Mouse (Mus musculus) forelimb bud, embryonic 11.5 days (tissue): ENCODE data around the gene Prrt4.
"Not testable (repeated sequence)": the region's sequence is repeated elsewhere in the genome, so short reads cannot be mapped to it uniquely, and the experiment has no call there.

ENCODE experiments used
- DNase-seq: peaks from one replicate; pipeline ENCODE4 v3.0.0-alpha.2; 2012; ENCODE audit warnings: low read depth, low spot score

Gene Prrt4

GRCm38 (mm10) chr6:29178888-29179658, at the start of gene Prrt4:
TSS of gene Prrt4 (minus strand) at chr6:29179584.
- DNase-seq: no peak

- not testable (repeated sequence) for DNase-seq
These were observed 38.3 kb upstream of the Prrt4 start for GRCm38 (mm10) chr6:29217717-29218116.

DNA sequence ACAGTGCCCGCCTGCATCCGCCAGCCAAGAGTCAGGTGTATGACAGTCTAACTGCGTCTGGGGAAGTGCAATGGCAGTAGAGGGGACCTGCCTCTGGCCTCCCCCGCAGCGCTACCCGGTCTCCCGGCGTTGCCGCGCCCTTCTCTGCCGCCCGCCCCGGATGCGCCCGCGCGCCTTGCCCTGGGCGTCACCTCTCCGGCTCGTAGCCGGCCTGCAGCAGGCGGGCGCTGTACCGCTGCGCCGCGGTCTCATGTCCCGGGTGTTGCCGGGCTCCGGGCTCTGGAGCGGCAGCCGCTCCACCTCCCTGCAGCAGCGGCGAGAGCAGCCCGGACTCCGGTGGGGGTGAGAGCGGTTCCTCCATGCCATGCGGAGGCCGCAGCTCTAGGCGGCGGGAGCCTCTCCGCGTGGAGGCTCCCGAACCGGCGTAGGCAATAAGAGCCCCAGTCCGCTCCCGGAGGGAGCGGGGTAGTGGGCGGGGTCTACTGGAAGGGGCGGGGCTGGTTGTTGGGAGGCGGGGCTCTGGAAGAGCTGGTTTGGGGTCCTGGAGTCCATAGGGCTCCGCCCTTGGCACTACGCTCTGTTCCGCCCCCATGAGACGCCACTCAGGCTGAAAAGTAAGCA, 36.6 kb upstream of the Prrt4 start, which contains the start of gene Impdh1:
Impdh1 (minus strand) TSS at position 484 of the 621 bp plus-strand sequence.
- peak; percentile 74 for DNase-seq

GRCm38 (mm10) chr6:29215181-29215580, 35.8 kb upstream of the Prrt4 start:
- DNase-seq: no peak

GRCm38 (mm10) chr6:29214776-29215175, 35.4 kb upstream of the Prrt4 start:
- DNase-seq: no peak

DNA sequence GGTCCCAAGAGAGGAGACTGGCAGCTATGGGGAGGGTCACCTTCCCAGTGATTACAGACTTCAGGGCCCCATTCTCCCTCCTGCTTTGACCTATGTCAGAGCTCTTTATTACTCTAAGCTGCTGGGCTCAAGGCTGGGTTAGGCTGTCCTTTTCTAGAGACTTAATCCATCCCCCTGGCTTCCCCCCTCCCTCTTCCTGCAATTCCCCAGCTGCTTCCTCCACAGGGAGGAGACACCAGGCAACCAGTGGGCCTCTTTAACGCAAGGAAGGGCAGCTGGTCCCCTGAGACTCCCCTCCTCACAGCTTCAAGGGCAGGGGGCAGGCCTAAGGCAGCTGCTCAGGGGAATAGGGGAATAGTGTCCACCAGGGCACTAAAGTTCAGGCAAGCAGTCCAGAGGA, 34.9 kb upstream of the Prrt4 start:
- DNase-seq: no peak

DNA sequence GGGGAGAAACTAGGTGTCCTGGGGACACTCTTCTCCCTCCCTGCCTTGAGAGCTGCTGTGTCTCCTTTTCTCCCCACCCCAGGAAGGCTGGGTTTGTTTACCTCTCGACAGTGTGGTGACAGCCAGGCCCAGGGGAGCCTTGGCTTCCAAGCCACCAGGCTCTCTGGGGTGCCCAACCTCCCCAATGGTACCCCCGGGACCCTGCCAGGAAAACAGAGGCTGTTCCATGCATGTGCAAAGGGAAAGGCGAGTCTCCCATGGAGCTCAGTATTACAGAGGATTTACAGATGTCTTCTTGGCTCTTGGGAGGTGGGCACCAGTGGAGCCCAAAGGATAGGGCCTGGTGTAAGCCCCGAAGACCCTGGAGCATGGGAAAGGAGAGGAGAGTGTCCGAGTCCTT, 34.1 kb upstream of the Prrt4 start:
- DNase-seq: no peak

DNA sequence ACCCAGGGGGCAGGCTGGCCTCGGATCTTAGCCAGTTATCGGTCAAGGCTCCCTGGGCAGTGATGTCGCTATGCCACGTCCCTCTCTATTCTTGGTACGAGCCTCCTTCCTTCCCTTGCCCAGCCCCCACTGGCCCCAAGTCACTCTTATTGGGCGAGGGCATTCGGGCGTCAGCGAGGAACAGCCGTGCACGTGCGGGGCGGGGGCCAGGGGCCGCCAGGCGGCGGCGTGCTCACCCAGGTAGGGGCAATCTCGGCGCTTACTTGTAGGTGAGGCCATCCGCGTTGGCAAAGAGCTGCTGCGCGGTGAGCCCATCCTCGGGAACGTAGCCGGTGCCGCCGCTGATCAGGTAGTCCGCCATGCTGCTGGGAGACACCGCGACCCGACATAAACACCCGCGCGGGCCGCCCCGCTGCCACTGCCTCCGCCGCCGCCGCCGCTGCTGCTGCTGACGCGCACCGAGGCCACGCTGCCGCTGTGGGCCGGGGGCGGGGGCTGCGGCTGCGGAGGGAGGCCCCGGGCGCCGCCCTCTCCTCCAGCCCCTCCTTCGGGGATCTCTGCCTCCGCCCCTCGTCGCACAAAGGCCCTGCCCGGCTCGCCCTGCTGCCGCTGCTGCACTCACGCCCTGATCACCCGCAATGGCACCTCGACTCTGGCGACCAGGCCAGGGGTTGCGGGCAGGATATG, 32.6 kb upstream of the Prrt4 start:
- peak; percentile 76 for DNase-seq

DNA sequence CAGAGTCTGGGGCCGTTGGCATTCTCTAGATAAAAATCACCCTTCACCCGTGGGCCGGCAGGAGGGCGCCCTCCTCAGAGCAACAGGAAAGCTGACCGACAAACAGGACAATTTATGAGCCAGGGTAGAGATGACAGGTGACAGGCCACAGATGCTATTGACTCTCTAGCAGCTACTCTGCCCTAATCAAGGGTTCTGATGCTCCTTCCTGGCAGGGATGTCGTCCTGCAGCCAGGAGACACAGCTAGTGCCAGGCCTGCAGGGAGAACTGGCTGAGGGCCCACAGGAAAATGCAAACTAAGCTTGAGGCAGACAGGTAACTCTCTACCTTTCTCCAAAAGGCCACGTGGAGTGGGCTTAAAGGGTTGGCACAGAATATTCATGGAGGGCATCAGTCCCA, 31.8 kb upstream of the Prrt4 start:
- no peak for DNase-seq

DNA sequence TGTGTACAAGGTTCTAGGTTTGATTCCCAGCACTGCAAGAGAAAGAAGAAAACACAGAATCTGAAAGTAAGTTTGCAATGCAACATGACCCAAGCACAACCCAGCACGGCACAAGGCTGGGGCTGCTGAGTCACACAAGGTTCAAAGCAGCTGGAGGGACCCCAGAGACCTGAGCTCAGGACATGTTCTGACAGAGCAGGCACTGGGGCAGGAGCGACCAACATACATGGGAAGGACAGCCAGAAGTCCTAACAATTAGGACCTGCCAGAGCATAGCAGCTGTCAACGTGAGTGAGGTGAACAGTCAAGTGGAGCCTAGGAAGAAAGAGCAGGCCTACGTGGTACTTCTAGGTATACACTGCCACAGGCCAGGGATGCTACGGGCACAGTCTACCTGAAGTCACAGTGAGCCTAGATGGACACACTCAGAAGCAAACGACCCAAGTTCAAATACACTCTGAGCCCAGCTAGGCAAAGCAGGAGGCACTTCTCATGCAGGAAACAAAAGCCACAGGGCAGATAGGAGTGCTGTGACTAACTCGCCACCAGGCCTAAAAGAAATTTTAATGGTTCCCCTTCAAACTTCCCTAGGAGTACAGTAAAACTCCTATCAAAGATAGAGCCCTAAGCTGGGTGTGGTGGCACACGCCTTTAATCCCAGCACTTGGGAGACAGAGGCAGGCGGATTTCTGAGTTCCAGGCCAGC, 31.0 kb upstream of the Prrt4 start:
- no peak for DNase-seq

- no peak for DNase-seq
These were observed 28.8 kb upstream of the Prrt4 start for GRCm38 (mm10) chr6:29208178-29208577.

- no peak for DNase-seq
These were observed 27.6 kb upstream of the Prrt4 start for GRCm38 (mm10) chr6:29207017-29207416.

DNA sequence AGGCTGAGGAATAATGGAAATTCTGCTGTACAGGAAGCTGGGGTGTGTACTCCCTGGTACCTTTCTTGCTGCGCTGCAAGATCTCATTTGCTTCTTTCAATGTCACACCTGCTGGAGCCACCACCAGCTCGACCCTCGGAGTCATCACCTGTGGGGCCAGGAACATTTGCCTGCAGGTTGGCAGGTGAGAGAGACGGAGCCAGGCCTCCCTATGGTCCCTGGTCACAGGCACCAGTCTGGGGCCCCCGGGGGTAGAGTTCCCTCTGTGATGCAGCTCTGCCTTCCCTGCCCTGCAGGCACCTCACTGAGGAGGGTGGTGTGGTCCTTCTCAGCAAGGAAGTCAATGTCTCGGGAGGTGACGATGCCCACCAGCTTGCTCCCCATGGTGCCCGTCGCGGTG, 26.6 kb upstream of the Prrt4 start:
- no peak for DNase-seq

DNA sequence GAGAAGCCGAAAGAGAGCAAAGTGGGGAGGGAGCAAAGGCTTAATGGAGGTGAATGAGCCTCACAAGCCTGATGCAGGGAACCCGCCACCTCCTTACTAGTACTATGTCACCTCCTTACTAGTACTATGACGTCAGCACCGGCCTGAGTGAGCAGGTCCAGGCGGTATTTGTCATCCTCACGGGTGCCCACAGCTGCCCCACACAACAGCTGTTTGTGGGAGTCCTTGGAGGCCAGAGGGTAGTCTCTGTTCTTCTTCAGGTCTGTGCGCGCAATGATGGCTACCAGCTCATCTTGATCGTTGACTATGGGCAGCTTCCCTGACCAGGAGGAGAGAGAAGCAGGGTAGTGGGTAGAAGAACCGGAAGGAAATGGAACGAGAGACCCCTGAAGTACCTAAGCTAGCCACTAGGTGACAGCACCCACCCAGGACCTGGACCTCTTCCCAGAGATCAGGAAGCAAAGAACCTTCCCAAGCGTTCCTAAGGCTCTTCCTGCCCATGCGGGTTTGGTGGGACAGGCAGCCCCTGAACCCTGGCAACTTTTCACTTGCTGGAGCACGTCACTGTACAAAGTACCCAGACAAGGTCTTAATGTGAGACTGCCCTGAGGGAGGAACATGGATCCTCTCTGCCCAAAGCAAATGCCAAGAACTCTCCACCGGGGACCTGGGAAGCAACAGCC, 25.7 kb upstream of the Prrt4 start:
- peak; percentile 66 for DNase-seq

DNA sequence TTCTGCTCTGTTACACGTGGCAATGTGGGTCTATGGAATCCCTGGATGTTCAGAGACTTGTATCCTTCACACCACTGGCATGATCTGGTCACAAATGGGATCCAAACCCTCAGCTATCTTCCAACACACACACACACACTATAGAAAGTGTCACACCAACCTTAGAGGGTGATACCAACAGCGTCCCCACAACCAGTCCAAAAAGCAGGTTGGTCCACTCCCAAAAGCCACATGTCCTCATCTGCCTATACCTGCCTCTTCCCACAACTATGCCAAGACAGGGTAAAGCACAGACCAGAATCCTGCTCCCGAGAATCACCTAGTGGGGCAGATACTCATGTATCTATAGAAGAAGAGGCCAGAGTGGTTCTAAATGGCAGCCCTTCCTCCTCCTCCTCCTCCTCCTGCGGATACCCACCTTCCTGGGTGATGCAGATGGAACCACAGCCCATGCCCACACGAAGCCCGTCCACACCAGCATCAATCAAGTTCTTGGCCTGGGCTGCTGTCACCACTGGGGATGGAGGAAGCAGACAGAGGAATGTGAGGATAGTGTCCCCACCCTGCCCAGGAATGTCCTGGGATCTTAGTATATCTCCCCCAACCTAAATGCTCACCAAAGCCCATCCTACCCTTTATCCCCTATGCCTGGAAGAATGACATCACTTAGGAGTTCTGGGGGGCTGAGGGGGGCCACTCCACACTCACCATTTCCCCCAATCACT, 24.6 kb upstream of the Prrt4 start:
- no peak for DNase-seq

GRCm38 (mm10) chr6:29203096-29203495, 23.7 kb upstream of the Prrt4 start:
- DNase-seq: no peak

DNA sequence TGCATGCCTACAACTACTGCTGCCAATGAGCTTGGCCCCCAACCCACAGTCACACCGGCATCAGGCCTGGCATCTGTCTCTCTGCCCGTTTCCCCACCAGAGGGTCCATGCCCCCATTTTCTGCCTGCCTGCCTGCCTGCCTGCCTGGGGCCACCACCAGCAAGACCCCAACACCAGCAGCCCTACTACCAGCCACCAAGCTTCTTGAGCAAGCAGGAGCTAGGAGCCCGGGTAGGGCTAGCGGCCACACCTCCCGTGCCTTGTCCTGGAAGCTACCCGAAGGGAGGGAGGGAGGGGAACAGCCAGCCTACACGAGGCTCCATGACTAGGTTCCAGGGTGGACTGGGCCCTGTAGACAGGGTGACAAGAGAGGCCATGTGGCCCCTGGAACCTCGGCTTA, 22.6 kb upstream of the Prrt4 start:
- no peak for DNase-seq

- DNase-seq: no peak
These were observed 22.0 kb upstream of the Prrt4 start for GRCm38 (mm10) chr6:29201341-29201740.

DNA sequence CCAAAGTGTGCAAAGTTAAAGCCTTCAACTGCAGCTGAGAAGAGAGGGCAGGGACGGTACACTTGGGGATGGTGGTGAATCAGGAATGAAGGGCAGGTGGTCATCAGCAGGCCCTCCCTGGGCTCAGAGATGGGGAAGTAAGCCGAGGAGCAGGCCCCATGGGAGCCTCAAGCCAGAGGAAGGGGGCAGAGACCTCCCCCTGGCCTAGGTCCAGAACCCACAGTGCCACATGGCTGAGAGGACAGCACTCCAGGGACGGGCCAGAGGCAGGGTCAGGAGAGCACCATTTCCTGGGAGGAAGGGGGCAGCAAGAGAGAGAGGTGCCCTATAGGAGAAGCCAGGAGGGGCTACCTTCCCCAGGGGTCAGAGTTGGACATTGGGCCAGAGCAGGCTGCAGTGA, 21.1 kb upstream of the Prrt4 start:
- DNase-seq: no peak

- no peak for DNase-seq
These were observed 20.0 kb upstream of the Prrt4 start for GRCm38 (mm10) chr6:29199223-29199855.
